In the genomic region with DNA sequence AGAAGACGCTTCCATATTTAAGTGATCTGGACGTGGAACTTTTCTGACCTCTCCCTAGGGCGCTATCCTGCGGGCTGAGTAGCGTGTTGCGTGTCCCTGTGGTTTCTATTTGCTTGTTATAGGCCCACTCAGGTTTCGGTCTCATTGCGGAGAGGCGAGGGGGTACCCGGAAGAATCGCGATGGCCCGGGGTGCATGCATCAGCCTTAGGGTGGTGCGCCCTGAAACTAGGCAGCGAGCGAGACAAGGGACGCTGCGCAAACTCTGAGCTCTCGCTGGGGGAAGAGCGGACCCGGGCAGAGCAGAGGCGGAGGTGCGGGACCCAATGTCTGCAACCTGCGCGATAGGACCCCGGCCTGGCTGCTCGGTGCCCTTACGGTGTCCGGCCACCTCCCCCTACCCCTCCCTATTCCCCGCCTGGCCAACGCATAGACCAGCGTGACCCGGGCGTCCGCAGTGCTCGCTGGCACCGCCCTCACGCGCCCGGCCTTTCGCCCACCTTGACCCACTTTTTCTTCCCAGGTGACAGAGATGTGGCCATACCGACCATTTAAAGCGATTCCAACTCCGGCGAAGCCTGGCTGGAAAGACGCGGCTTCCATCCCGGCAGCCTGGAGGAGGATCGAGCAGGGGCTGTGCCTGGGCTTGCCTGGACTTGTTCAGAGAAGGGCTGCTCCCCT, we compare ENCODE assay signal across 8 mouse cellular contexts. TPM values are rescaled to one million over a fixed set of nuclear protein-coding genes. Genes with fewer than 3 reads are reported as not detected.
DNase-seq lines count a peak whose midpoint lies in the region; ATAC-seq and TF ChIP-seq lines count a peak whose summit lies in the region.

No protein-coding gene starts in this region.

- no peaks in the 10 kb centered on the region for H3K4me1 ChIP-seq in lung, adult 2 months (ENCODE audit: control insufficient read depth, insufficient read depth, low read length)
- peaks cover 12% of the 10 kb centered on the region for H3K4me1 ChIP-seq in hindbrain, embryonic 11.5 days (replicated peaks; ENCODE audit: control insufficient read depth, insufficient read depth, low read length)
- H3K4me1 ChIP-seq in liver, embryonic 15.5 days (replicated peaks): peaks cover 8% of the 10 kb centered on the region; the same call in 1 of the 2 replicates
- 0 out of 2 replicates have a peak, but pooled peaks cover 4% of the 10 kb centered on the region for H3K4me1 ChIP-seq in small intestine, adult 2 months (ENCODE audit: control insufficient read depth, insufficient read depth, insufficient read length, low read length)

- H3K27ac ChIP-seq in hindbrain, embryonic 11.5 days (ENCODE audit: low read depth, low read length): no peak overlapping the region
- no peak overlapping the region for H3K27ac ChIP-seq in liver, embryonic 15.5 days (replicated peaks)
- no peak overlapping the region for H3K27ac ChIP-seq in small intestine, adult 2 months (ENCODE audit: insufficient read depth, low read depth, low read length)

- H3K9me3 ChIP-seq in hindbrain, embryonic 11.5 days (ENCODE audit: control insufficient read depth, low read length): no peaks in the 10 kb centered on the region
- no peaks in the 10 kb centered on the region for H3K9me3 ChIP-seq in liver, embryonic 15.5 days (replicated peaks)

- no peaks in the 10 kb centered on the region for H3K36me3 ChIP-seq in hindbrain, embryonic 11.5 days (ENCODE audit: control insufficient read depth, insufficient read depth, low read length)
- H3K36me3 ChIP-seq in liver, embryonic 15.5 days (replicated peaks): no peaks in the 10 kb centered on the region
- H3K36me3 ChIP-seq in small intestine, adult 2 months (ENCODE audit: control insufficient read depth, insufficient read depth, low read length): no peaks in the 10 kb centered on the region

- peaks cover 30% of the 10 kb centered on the region for H3K27me3 ChIP-seq in hindbrain, embryonic 11.5 days (ENCODE audit: control insufficient read depth, insufficient read depth, low read length)
- peaks cover 65% of the 10 kb centered on the region for H3K27me3 ChIP-seq in liver, embryonic 15.5 days
- peaks cover 15% of the 10 kb centered on the region for H3K27me3 ChIP-seq in small intestine, adult 2 months (ENCODE audit: control insufficient read depth, insufficient read depth, low read length)

- WGBS in lung, adult 2 months: 2% methylated on average over 49 of the region's 49 CpGs
- under 1% methylated on average over 49 of the region's 49 CpGs for WGBS in hindbrain, embryonic 11.5 days
- WGBS in liver, embryonic 15.5 days (ENCODE audit: insufficient replicate concordance): 1% methylated on average over 49 of the region's 49 CpGs
- WGBS in small intestine, adult 2 months: 1% methylated on average over 49 of the region's 49 CpGs

- H3K4me3 ChIP-seq in lung, adult 2 months (replicated peaks; ENCODE audit: extremely low read depth, low read depth, low read length): peak overlapping the region; percentile 63
- H3K4me3 ChIP-seq in hindbrain, embryonic 11.5 days (ENCODE audit: low read depth, low read length): peak overlapping the region; percentile 44
- H3K4me3 ChIP-seq in liver, embryonic 15.5 days (replicated peaks): peak overlapping the region; percentile 40
- H3K4me3 ChIP-seq in small intestine, adult 2 months (ENCODE audit: low read depth, low read length): peak overlapping the region; percentile 62

- no peak for TF ChIP-seq CTCF in lung, adult 2 months (IDR thresholded peaks at IDR 0.05; ENCODE audit: insufficient read depth, low read length)
- no peak for TF ChIP-seq CTCF in small intestine, adult 2 months (IDR thresholded peaks at IDR 0.05; ENCODE audit: extremely low read depth, insufficient read length, insufficient replicate concordance, low read depth, low read length)

- H3K9ac ChIP-seq in hindbrain, embryonic 11.5 days (ENCODE audit: low read depth, low read length): peak overlapping the region; percentile 42
- no peak overlapping the region for H3K9ac ChIP-seq in liver, embryonic 15.5 days

- 0 out of 2 replicates have a peak, but pooled peaks have one; percentile 25 for ATAC-seq in hindbrain, embryonic 11.5 days (ENCODE audit: low FRiP score)
- no peak for ATAC-seq in liver, embryonic 15.5 days (ENCODE audit: insufficient read depth)

- TF ChIP-seq POLR2A in lung, adult 2 months (IDR thresholded peaks at IDR 0.05; ENCODE audit: borderline replicate concordance, extremely low read depth, low read depth, low read length): no peak
- no peak for TF ChIP-seq POLR2A in small intestine, adult 2 months (IDR thresholded peaks at IDR 0.05; ENCODE audit: low read depth, low read length)

- DNase-seq in lung, adult 2 months: peak; percentile 47
- no peak for DNase-seq in lung, postnatal 36 days
- DNase-seq in embryo, embryonic 10.5 days (ENCODE audit: low spot score): peak; percentile 62
- DNase-seq in hindbrain, embryonic 11.5 days (ENCODE audit: low spot score): peak; percentile 65
- DNase-seq in ovary, postnatal 14 days (ENCODE audit: low spot score): no peak
- DNase-seq in right cerebral cortex, postnatal 14 days: no peak

- peak overlapping the region; percentile 85 for H3K4me2 ChIP-seq in hindbrain, embryonic 11.5 days (replicated peaks; ENCODE audit: low read depth, low read length)
- H3K4me2 ChIP-seq in liver, embryonic 15.5 days: peak overlapping the region; percentile 66

RNA-seq across cellular contexts. Expression of a gene that starts 38.5 kb away (rescaled TPM):
- polyA plus RNA-seq in lung, adult 2 months (2012; rRNA removed): 3.8 and 5.0 TPM in 2 replicates
- 0.24 and 0.68 TPM in 2 replicates for polyA plus RNA-seq in hindbrain, embryonic 11.5 days (2014; fragmentation: Nextera tagmentation; extraction: Ambion mirVana)
- 0.31 and 0.44 TPM in 2 replicates for polyA plus RNA-seq in liver, embryonic 15.5 days (2015; fragmentation: Nextera tagmentation; extraction: Ambion mirVana)
- 2.6 and 3.5 TPM in 2 replicates for polyA plus RNA-seq in small intestine, adult 2 months (2012; rRNA removed)

RNA-seq across cellular contexts. Expression of a gene that starts 39.8 kb away (rescaled TPM):
- 148 and 171 TPM in 2 replicates for polyA plus RNA-seq in lung, adult 2 months (2012; rRNA removed)
- 2.1 and 2.8 TPM in 2 replicates for polyA plus RNA-seq in hindbrain, embryonic 11.5 days (2014; fragmentation: Nextera tagmentation; extraction: Ambion mirVana)
- 16.9 and 21.5 TPM in 2 replicates for polyA plus RNA-seq in liver, embryonic 15.5 days (2015; fragmentation: Nextera tagmentation; extraction: Ambion mirVana)
- 17.7 and 22.0 TPM in 2 replicates for polyA plus RNA-seq in small intestine, adult 2 months (2012; rRNA removed)

Comparison
In these comparisons a context has a peak if more than half of its experiments do, and no peak if none do; other contexts are left out.
1. DNase-seq: peak in lung, adult 2 months (single experiment), embryo, embryonic 10.5 days (single experiment) and hindbrain, embryonic 11.5 days (single experiment); none in lung, postnatal 36 days (single experiment), ovary, postnatal 14 days (single experiment) and right cerebral cortex, postnatal 14 days (single experiment).
2. Peak in every context shown above with its lines, with median percentiles within 50 percentile points of each other: H3K4me3 ChIP-seq.